Mouse (Mus musculus) heart, adult 18-20 months (tissue): ENCODE results near the gene Mroh3. TPM values are rescaled to one million over a fixed set of nuclear protein-coding genes. Genes with fewer than 3 reads are reported as not detected.

Source experiments
- DNase-seq, 2 experiments: peaks; one replicate each; pipeline ENCODE4 v3.0.0; 2021 to 2022; ENCODE audit warnings: mixed read lengths in 1 of 2
- long read RNA-seq, 2 experiments: library from polyadenylated mRNA; stranded (forward); transcript quantifications; one replicate each; pipeline ENCODE4 v2.0.0; 2021
- total RNA-seq, 2 experiments: library from RNA; stranded (reverse); gene quantifications; 2 replicates each; pipeline ENCODE4 v1.2.3; 2021

Gene Mroh3
- total RNA-seq = not detected
- long read RNA-seq, experiment 1 = 0 reads
- long read RNA-seq, experiment 2 = 0 reads

DNA sequence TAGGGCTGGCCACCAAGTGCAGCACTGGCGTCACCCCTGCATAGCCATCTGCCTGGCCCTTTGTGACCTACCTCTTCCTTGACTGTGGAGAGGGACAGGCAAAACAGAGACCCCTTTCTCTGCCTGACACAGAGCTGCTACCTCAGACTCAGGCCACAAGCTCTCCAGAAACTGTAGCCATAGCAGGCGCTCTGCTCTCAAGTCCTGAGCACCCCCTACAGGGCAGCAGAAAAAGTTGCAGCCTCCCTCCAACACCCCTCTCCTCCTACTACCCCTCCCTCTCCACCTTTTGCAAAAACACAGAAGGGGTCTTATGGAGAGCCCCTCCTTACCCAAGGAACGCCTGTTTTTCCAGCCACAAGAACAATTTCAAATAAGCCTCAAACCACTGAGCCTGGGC is at the start of gene Mroh3:
Gene Mroh3, minus strand, starts transcription at position 26 of the 400 bp plus-strand sequence.
- DNase-seq = peak; percentile 13 to 33

DNA sequence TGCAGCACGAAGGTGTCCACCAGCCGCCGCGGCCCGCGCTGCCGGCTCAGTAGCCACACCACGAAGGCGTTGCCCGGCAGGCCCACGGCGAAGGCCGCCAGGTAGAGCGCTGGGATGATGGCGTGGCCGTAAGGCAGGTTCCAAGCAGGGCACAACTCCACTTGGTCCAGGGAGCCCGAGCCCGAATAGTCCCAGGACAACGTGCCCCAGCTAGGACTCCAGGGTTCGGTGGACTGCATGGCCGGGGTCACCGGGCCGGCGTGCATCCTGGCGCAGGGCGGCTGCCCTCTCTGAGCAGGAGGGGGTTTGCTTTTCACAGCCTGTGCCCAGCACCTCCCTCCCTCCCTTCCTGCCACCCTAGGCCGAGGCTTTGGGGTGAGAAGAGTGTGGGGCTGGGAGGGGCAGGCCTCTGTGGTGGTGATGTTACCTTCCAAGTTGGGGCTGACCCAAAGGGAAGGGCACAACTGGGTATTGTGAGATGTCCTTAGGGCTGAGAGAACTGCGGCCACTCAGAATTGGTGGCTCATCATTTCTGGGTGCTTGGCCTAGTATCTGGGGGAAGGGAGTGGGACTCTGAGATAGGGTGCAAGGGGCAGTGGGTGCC is 48.1 kb upstream of the Mroh3 start, which contains the start of gene Gpr25:
Gene Gpr25, minus strand, starts transcription at position 239 of the 604 bp plus-strand sequence.
- no peak for DNase-seq

GRCm38 (mm10) chr1:136259893-136260634 is 47.4 kb upstream of the Mroh3 start:
- DNase-seq = peak; percentile 55 to 66

GRCm38 (mm10) chr1:136259543-136259892 is 46.9 kb upstream of the Mroh3 start:
- peak in 1 of 2 experiments; percentile 4 for DNase-seq

GRCm38 (mm10) chr1:136258495-136258894 is 45.9 kb upstream of the Mroh3 start:
- no peak for DNase-seq

DNA sequence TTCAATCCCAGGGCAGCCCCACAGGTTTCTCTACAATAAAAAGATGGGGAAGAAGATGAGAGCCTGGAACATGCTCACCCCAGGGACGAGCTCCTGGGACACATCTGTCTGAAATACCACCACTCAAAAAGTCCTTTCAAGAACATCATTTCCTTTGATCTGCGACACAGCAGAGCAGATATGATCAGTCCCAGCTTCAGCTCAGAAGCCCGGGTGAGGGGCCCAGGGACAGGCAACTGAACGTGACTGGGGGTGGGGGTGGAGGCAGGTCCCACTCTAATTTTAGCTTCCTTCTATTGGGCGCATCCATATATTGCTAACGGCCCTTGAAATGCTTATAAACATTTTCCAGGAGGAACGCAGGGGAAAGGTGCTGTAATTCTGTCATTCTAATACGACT is 43.0 kb upstream of the Mroh3 start:
- DNase-seq = no peak

DNA sequence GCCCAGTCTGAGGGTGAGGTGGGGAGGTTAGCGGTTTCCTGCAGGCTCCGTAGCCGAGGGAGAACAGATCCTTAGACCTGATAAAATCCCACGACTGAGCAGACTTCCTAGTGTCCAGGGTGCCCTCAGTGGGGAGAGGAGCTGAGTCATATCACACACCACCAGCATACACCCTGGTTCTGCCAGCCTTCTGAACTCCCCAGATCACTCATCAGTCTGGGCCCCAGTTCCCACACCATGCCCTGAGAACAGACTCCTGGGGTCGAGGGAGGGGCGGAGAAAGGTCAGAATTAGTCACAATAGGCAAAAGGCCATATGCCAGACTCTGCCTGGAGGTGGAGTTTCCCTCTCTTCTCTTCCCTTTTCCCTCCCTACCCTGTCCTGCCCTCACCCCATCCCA is 42.5 kb upstream of the Mroh3 start:
- no peak for DNase-seq

DNA sequence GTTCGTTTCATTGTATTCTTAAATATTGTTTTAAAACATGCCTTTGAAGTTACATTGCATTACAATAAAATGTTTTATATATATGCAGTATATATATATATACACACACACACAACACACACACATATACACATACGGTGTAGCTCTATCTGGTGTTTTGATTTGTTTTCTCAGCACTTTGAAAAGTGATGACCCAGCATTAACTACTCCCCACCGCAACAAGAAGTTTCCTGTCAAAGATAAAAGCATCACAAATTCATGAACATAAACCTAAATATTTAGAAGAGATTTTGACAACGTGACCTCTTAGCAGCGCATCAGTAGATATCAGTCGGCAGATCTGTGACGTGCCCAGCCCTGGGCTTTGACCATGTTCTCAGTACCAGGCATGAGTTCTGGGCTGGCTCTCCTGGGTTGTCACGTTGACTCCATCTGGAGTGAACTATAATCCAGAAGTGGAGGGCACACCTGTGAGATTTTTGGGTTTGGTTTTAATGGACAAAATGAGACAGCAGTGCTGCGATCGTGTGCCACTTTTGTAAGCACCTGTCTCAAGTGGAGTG is 42.0 kb upstream of the Mroh3 start:
- DNase-seq = no peak

DNA sequence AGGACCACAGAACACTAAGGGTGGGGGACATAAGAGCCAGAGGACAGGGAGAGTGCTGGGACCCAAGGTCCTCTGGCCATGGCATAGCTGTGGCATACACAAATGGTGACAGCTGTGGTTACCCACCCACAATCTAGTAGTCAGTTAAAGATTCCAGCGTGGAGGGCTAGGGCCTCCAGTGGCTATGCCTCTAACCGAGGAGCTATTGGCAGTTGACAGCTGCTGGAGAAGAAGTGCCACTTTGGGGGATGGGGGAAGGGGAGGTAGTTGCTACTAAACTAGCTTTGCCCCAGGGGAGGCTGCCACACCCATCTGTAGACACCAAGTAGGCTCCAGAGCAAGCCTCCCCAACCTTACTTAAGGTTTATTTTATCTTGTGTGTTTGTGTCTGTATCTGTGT is 40.8 kb upstream of the Mroh3 start:
- DNase-seq = no peak

DNA sequence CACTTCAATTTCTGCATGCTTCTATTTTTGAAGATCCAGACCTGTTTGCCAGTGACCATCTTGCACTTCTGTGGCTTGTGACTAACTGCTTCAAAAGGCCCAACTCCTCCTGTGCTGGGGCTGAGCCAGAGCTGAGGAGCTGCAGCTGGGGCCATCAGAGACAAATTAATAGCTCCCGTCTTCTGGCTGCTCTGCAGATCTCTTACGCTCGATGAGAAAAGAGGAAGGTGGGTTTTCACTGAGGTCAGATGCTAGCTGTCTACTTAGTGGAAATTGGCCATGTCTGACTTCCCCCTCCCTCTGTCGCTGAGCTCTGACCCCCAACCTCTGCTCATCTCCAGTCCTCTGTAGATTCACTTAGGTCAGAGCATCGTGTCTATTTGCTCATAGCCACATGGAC is 37.0 kb upstream of the Mroh3 start:
- DNase-seq = no peak

DNA sequence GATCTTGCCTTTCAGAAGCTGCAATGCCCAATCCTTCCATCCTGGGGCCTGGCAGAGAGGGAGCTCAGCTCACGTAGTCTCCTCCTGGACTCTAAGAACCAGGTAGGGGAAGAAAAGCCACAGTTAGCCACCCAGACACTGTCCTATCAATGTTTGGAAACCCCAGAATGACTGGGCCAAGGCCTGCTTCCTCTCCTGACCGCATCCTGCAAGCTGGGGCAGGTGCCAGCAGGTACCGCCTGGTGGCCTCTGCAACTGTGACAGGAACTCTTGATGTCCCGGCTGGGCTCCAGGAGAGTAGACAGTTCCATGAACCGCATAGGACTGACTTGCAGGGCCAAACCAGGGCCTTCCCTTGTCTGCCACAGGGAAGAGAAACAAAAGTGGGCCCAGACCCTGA is 34.8 kb upstream of the Mroh3 start:
- DNase-seq = no peak

GRCm38 (mm10) chr1:136244469-136244868 is 31.8 kb upstream of the Mroh3 start:
- no peak for DNase-seq

DNA sequence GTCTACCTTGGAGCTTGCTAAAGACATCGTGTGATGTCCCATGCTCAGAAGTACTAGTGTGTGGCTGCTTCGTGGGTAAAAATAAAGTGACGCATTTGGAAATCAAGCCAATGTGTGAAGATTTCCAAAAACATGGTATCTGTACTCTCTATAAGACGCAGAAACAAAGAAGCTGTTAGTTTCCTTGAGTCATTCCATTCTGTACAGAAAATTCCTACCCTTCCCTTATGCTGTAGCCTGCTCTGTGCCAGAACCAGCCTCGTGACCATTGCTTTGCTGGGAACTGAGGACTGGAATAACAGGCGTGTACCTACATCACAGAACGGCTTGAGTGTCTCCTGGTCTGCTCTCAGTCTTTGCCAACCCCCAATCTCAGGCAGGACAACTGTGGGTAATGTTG is 29.2 kb upstream of the Mroh3 start:
- no peak for DNase-seq

DNA sequence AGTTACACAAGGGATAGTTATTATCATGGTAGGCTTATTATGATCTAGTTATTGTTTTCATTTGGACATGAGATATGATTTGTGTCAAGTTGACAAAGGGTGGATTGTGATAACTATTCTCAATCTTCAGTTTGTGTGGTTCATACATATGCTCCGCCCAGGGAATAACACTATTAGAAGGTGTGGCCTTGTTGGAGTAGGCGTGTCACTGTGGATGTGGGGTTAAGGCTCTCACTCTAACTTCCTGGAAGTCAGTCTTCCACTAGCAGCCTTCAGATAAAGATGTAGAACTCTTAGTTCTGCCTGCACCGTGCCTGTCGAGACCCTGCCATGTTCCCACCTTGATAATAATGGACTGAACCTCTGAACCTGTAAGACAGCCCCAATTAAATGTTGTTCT is 25.9 kb upstream of the Mroh3 start:
- DNase-seq = no peak

GRCm38 (mm10) chr1:136234595-136235092 is 22.0 kb upstream of the Mroh3 start:
- DNase-seq = no peak

- peak in 1 of 2 experiments; percentile 15 for DNase-seq
Observed at GRCm38 (mm10) chr1:136233892-136234594, 21.4 kb upstream of the Mroh3 start, which contains the start of gene Inava. Gene Inava (minus strand): TSS chr1:136234264.

- peak in 1 of 2 experiments; percentile 7 for DNase-seq
Observed at GRCm38 (mm10) chr1:136232986-136233790, 20.6 kb upstream of the Mroh3 start.

DNA sequence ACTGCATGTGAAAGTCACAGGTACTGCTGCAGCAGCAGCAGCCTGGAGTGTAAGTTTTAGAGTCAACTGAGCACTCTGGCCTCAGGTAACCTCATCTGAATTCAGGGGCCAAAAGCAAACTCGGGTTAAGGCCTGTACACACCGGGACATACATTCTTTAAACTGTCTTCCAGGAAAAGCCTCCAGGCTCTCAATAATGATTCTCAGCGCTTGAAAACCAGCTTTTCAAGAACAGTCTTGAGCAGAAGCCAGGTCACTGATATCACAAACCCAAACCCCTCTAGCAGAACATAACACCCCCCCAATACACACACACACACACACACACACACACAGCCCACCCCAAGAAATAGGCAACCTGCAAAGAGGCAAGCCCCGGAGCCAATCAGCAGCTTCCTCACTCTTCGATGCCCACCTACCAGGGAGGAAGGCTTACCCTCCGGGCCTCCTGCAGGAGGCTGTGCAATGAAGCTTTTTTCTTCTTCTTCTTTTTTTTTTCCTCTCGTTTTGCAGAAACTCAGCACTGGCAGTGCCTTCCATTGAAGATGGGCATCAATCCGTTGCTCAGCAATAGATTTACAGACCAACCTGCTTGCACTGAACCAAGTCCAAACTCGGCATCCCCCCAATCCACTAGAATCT is 19.8 kb upstream of the Mroh3 start:
- no peak for DNase-seq

DNA sequence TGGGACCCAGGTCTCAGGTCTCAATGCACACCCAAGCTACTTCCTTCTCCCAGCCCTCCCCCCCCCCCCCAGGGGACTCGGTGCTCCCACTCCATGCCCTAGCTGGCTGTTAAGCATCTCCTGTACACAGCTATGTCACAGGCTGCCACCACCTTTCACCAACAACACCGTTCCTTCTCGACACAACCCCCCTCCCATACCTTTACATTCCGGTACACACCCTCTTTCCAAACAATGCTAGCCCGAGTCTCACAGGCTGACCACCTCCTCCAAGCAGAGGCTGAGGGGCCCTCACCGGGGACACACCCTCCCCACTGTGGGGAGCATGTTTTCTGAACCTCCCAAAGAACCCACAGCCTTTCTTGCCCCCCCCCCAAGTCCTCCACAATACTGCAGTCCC is 19.0 kb upstream of the Mroh3 start:
- DNase-seq = no peak

DNA sequence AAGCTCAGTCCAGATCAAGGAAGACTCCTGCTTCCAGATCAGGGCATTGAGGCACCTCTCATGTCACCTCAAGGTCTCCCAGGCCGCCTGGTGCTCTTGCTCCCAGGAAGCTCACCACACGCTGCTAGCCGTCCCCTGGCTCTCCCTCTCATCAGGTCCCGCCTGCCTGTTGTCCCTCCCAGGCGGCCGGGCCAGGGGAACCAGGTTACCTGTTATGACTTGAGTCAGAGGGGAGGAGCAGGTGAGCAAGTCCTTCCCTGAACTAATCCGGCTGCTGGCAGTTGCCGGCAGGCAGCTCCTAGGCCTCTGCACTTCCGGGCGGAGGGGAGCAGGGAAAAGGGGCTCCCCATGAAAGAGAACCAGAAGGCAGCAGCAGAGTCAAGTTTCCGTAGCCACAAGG is 17.6 kb upstream of the Mroh3 start:
- no peak for DNase-seq

DNA sequence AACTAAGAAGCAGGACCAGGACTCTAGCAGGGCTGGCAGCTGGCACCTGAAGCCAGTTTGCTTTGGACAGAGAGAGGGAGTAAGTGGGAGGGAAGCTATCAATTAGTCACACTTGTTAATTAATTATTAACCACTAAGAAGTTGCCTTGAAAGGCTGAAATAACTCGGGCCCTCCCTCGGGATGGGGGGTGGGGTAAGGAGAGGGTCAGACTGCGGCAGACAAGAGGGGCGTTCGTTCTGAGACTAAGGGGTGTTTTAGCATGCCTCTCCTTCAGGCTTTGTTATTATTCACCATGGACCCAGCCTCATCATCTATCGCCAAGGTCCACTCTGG is 16.4 kb upstream of the Mroh3 start:
- no peak for DNase-seq
